Mouse (Mus musculus): ENCODE data around the gene Atg16l2. TPM values are rescaled to one million over a fixed set of nuclear protein-coding genes. Genes with fewer than 3 reads are reported as not detected.

Atg16l2 gene
- polyA plus RNA-seq, 1 experiment = 62.9 TPM

- Histone ChIP-seq H3K27me3 (ENCODE audit: control insufficient read depth, insufficient read depth, low read length) (no peaks in the 10 kb centered on the region), H3K4me3 (ENCODE audit: extremely low read depth, insufficient read depth, insufficient read length) (no peak overlapping the region), H3K4me1 (ENCODE audit: control insufficient read depth, insufficient read depth, insufficient read length) (peaks cover 10% of the 10 kb centered on the region; the same call in 1 of the 2 replicates), H3K36me3 (ENCODE audit: control insufficient read depth, insufficient read depth, low read length) (peaks cover 32% of the 10 kb centered on the region), H3K27ac (ENCODE audit: insufficient read depth, low read length) (no peak overlapping the region)
- DNase-seq (ENCODE audit: low read depth in 1 of 2, low spot score in 2 of 2) = no peak
- 96% methylated on average over 1 of the region's 1 CpGs for WGBS
- no peak for TF ChIP-seq CTCF (IDR thresholded peaks at IDR 0.05; ENCODE audit: extremely low read depth, insufficient read depth, insufficient read length, insufficient replicate concordance)
- TF ChIP-seq POLR2A (IDR thresholded peaks at IDR 0.05; ENCODE audit: low read depth, low read length) = no peak
These were observed 6.6 kb downstream of the Atg16l2 start for GRCm38 (mm10) chr7:101295438-101295837.

DNA sequence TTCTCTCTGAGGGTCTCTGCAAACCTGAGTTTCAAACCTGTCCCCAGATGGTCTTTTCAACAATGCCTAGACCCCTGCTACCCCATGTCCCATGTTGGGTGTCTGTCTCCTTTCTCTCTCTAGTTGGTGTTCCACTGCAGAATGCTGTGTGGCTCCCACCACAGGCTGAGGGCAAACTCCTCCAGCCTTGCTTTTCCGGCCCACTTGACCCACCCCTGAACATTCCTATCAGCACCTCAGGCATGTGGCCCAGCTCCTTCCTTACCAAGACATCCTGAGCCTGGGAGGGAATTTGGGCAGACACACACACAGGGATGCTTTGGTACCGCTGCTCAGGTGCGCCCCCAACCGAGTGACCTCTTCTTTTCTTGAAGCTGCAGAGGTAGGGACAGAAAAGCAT is 8.4 kb downstream of the Atg16l2 start:
- H3K36me3 ChIP-seq (ENCODE audit: control insufficient read depth, insufficient read depth, low read length) = peaks cover 44% of the 10 kb centered on the region
- 85% methylated on average over 4 of the region's 4 CpGs for WGBS
- DNase-seq (ENCODE audit: low read depth in 1 of 2, low spot score in 2 of 2) = no peak
- no peak for TF ChIP-seq CTCF (IDR thresholded peaks at IDR 0.05; ENCODE audit: extremely low read depth, insufficient read depth, insufficient read length, insufficient replicate concordance)
- no peak for TF ChIP-seq POLR2A (IDR thresholded peaks at IDR 0.05; ENCODE audit: low read depth, low read length)
- no peak overlapping the region for H3K4me3 ChIP-seq (ENCODE audit: extremely low read depth, insufficient read depth, insufficient read length)
- no peak overlapping the region for H3K27ac ChIP-seq (ENCODE audit: insufficient read depth, low read length)
- H3K4me1 ChIP-seq (ENCODE audit: control insufficient read depth, insufficient read depth, insufficient read length) = peaks cover 5% of the 10 kb centered on the region; the same call in 1 of the 2 replicates
- no peaks in the 10 kb centered on the region for H3K27me3 ChIP-seq (ENCODE audit: control insufficient read depth, insufficient read depth, low read length)

- Histone ChIP-seq H3K27ac (ENCODE audit: insufficient read depth, low read length) (no peak overlapping the region), H3K36me3 (ENCODE audit: control insufficient read depth, insufficient read depth, low read length) (peaks cover 44% of the 10 kb centered on the region), H3K27me3 (ENCODE audit: control insufficient read depth, insufficient read depth, low read length) (no peaks in the 10 kb centered on the region), H3K4me1 (ENCODE audit: control insufficient read depth, insufficient read depth, insufficient read length) (peaks cover 5% of the 10 kb centered on the region; the same call in 1 of the 2 replicates), H3K4me3 (ENCODE audit: extremely low read depth, insufficient read depth, insufficient read length) (no peak overlapping the region)
- WGBS = 90% methylated on average over 4 of the region's 4 CpGs
- TF ChIP-seq POLR2A (IDR thresholded peaks at IDR 0.05; ENCODE audit: low read depth, low read length) (no peak), CTCF (IDR thresholded peaks at IDR 0.05; ENCODE audit: extremely low read depth, insufficient read depth, insufficient read length, insufficient replicate concordance) (no peak)
- no peak for DNase-seq (ENCODE audit: low read depth in 1 of 2, low spot score in 2 of 2)
These were observed 8.9 kb downstream of the Atg16l2 start for GRCm38 (mm10) chr7:101293138-101293537.

DNA sequence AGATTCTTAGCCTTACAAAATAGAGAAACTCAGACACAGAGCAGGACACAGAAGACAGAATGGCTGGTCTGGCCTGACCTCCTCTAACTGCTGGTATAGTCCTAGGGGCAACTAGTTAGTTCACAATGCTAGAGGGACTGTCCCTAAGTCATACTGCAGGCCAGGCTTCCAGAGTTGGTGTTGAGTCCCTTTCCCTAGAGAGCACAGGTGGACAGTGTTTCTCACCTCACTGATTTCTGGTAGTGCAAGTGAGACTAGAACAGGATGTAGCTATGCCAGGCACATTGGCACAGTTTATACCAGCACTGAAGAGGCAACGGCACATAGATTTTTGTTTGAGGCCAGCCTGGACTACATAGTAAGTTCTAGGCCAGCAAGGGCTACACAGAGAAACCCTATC is 9.4 kb downstream of the Atg16l2 start:
- Histone ChIP-seq H3K36me3 (ENCODE audit: control insufficient read depth, insufficient read depth, low read length) (peaks cover 45% of the 10 kb centered on the region), H3K4me3 (ENCODE audit: extremely low read depth, insufficient read depth, insufficient read length) (no peak overlapping the region), H3K4me1 (ENCODE audit: control insufficient read depth, insufficient read depth, insufficient read length) (peaks cover 5% of the 10 kb centered on the region; the same call in 1 of the 2 replicates), H3K27me3 (ENCODE audit: control insufficient read depth, insufficient read depth, low read length) (no peaks in the 10 kb centered on the region), H3K27ac (ENCODE audit: insufficient read depth, low read length) (no peak overlapping the region)
- no peak for DNase-seq (ENCODE audit: low read depth in 1 of 2, low spot score in 2 of 2)
- WGBS = 67% methylated on average over 1 of the region's 1 CpGs
- TF ChIP-seq CTCF (IDR thresholded peaks at IDR 0.05; ENCODE audit: extremely low read depth, insufficient read depth, insufficient read length, insufficient replicate concordance) = no peak
- TF ChIP-seq POLR2A (IDR thresholded peaks at IDR 0.05; ENCODE audit: low read depth, low read length) = no peak

DNA sequence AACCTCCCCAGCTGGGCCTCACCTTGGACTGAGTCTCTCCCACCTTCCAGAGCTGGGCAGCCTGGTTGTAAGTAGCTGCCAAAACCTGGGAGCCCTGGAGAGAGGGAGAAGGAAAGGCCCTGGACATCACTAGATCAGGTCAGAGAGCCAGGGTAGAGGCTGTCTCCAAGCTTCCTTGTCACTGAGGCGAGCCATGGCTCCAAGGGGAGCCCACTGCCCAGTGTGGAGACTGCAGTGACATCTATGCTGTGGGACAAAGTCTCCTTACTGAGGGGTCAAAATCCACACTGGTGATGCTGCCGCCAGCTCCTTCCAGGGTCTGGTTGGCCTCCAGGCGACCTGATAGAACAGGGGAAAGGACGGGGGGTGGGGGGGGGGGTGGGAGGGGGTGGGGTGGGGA is 10.0 kb downstream of the Atg16l2 start:
- DNase-seq (ENCODE audit: low read depth in 1 of 2, low spot score in 2 of 2) = no peak
- TF ChIP-seq CTCF (IDR thresholded peaks at IDR 0.05; ENCODE audit: extremely low read depth, insufficient read depth, insufficient read length, insufficient replicate concordance) (no peak), POLR2A (IDR thresholded peaks at IDR 0.05; ENCODE audit: low read depth, low read length) (no peak)
- H3K4me1 ChIP-seq (ENCODE audit: control insufficient read depth, insufficient read depth, insufficient read length) = peaks cover 5% of the 10 kb centered on the region; the same call in 1 of the 2 replicates
- H3K4me3 ChIP-seq (ENCODE audit: extremely low read depth, insufficient read depth, insufficient read length) = no peak overlapping the region
- H3K36me3 ChIP-seq (ENCODE audit: control insufficient read depth, insufficient read depth, low read length) = peaks cover 49% of the 10 kb centered on the region
- WGBS = 89% methylated on average over 4 of the region's 4 CpGs
- H3K27me3 ChIP-seq (ENCODE audit: control insufficient read depth, insufficient read depth, low read length) = no peaks in the 10 kb centered on the region
- H3K27ac ChIP-seq (ENCODE audit: insufficient read depth, low read length) = no peak overlapping the region

DNA sequence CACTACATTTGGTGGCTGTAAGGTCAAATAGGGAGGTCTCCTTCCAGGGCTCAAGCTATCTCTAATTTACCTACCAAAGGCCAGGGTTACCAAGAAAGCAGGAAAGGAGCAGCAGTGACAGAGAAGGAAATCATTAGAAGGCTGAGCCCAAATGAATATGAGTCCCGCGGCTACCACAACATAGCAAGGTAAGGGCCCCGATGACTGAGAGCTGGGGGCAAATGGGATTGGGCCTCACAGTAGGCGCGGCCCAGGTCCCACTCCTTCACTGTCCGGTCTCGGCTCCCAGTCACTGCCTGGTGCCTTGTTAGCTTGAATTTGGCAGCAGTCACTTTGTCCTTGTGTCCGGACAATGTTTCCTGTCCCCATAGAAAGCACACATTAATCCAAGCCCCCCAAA is 10.4 kb downstream of the Atg16l2 start:
- WGBS = 94% methylated on average over 8 of the region's 8 CpGs
- Histone ChIP-seq H3K36me3 (ENCODE audit: control insufficient read depth, insufficient read depth, low read length) (peaks cover 51% of the 10 kb centered on the region), H3K4me3 (ENCODE audit: extremely low read depth, insufficient read depth, insufficient read length) (no peak overlapping the region), H3K27ac (ENCODE audit: insufficient read depth, low read length) (no peak overlapping the region), H3K27me3 (ENCODE audit: control insufficient read depth, insufficient read depth, low read length) (no peaks in the 10 kb centered on the region), H3K4me1 (ENCODE audit: control insufficient read depth, insufficient read depth, insufficient read length) (peaks cover 3% of the 10 kb centered on the region; the same call in 1 of the 2 replicates)
- TF ChIP-seq POLR2A (IDR thresholded peaks at IDR 0.05; ENCODE audit: low read depth, low read length) (no peak), CTCF (IDR thresholded peaks at IDR 0.05; ENCODE audit: extremely low read depth, insufficient read depth, insufficient read length, insufficient replicate concordance) (no peak)
- no peak for DNase-seq (ENCODE audit: low read depth in 1 of 2, low spot score in 2 of 2)

- H3K4me3 ChIP-seq (ENCODE audit: extremely low read depth, insufficient read depth, insufficient read length) = no peak overlapping the region
- peaks cover 47% of the 10 kb centered on the region for H3K36me3 ChIP-seq (ENCODE audit: control insufficient read depth, insufficient read depth, low read length)
- no peak overlapping the region for H3K27ac ChIP-seq (ENCODE audit: insufficient read depth, low read length)
- no peak for DNase-seq (ENCODE audit: low read depth in 1 of 2, low spot score in 2 of 2)
- TF ChIP-seq POLR2A (IDR thresholded peaks at IDR 0.05; ENCODE audit: low read depth, low read length) (no peak), CTCF (IDR thresholded peaks at IDR 0.05; ENCODE audit: extremely low read depth, insufficient read depth, insufficient read length, insufficient replicate concordance) (no peak)
- no peaks in the 10 kb centered on the region for H3K4me1 ChIP-seq (ENCODE audit: control insufficient read depth, insufficient read depth, insufficient read length)
- H3K27me3 ChIP-seq (ENCODE audit: control insufficient read depth, insufficient read depth, low read length) = no peaks in the 10 kb centered on the region
- 87% methylated on average over 5 of the region's 5 CpGs for WGBS
These were observed 10.8 kb downstream of the Atg16l2 start for GRCm38 (mm10) chr7:101291211-101291610.
